31 mouse cellular contexts compared by ENCODE assay signal in genomic region chr12:88532261-88532973, GRCm38 (mm10).
DNase-seq lines count a peak whose midpoint lies in the region; ATAC-seq and TF ChIP-seq lines count a peak whose summit lies in the region.
"Had no signal": no experiment of that assay in that cellular context is flagged by ENCODE, and none has a peak within 500 bp of the region (broad histone marks: within the 10 kb centered on the region; RNA-seq: fewer than 3 reads in every experiment).

No protein-coding gene starts in this region.

- H3K36me3 ChIP-seq in embryonic facial prominence, embryonic 11.5 days (replicated peaks; ENCODE audit: control insufficient read depth, insufficient read depth, low read depth, low read length) = no peaks in the 10 kb centered on the region
- no peaks in the 10 kb centered on the region for H3K36me3 ChIP-seq in embryonic facial prominence, embryonic 10.5 days (replicated peaks)
- no peaks in the 10 kb centered on the region for H3K36me3 ChIP-seq in midbrain, postnatal 0 days (ENCODE audit: insufficient read depth, low read length)
- H3K36me3 ChIP-seq in midbrain, embryonic 16.5 days (ENCODE audit: control insufficient read depth, insufficient read depth, low read length) = no peaks in the 10 kb centered on the region
- no peaks in the 10 kb centered on the region for H3K36me3 ChIP-seq in limb, embryonic 12.5 days
- H3K36me3 ChIP-seq: G1E; heart, embryonic 13.5 days; kidney, embryonic 15.5 days; liver, embryonic 13.5 days; midbrain, embryonic 12.5 days; stomach, embryonic 15.5 days had no signal

- H3K27me3 ChIP-seq in embryonic facial prominence, embryonic 11.5 days (ENCODE audit: control insufficient read depth, insufficient read depth, low read length) = no peaks in the 10 kb centered on the region
- no peaks in the 10 kb centered on the region for H3K27me3 ChIP-seq in embryonic facial prominence, embryonic 10.5 days (replicated peaks; ENCODE audit: low read depth, poor library complexity, severe bottlenecking)
- H3K27me3 ChIP-seq in midbrain, postnatal 0 days (ENCODE audit: insufficient read depth, low read length) = no peaks in the 10 kb centered on the region
- H3K27me3 ChIP-seq in midbrain, embryonic 16.5 days (ENCODE audit: control insufficient read depth, insufficient read depth, low read depth, low read length) = no peaks in the 10 kb centered on the region
- H3K27me3 ChIP-seq in limb, embryonic 12.5 days = no peaks in the 10 kb centered on the region
- H3K27me3 ChIP-seq: heart, embryonic 13.5 days; kidney, embryonic 15.5 days; liver, embryonic 13.5 days; megakaryocyte, embryonic 14.5 days; midbrain, embryonic 12.5 days; Patski; stomach, embryonic 15.5 days had no signal

- no peak for TF ChIP-seq CTCF in midbrain, postnatal 0 days (IDR thresholded peaks at IDR 0.05)

- no peak overlapping the region for H3K9ac ChIP-seq in embryonic facial prominence, embryonic 11.5 days (replicated peaks; ENCODE audit: low read length)
- H3K9ac ChIP-seq in midbrain, postnatal 0 days (replicated peaks; ENCODE audit: low read length, poor library complexity, severe bottlenecking) = no peak overlapping the region
- H3K9ac ChIP-seq in midbrain, embryonic 16.5 days (ENCODE audit: low read depth, low read length) = no peak overlapping the region
- no peak overlapping the region for H3K9ac ChIP-seq in limb, embryonic 12.5 days (replicated peaks)
- H3K9ac ChIP-seq: heart, embryonic 13.5 days; hindbrain, embryonic 14.5 days; kidney, embryonic 15.5 days; liver, embryonic 13.5 days; midbrain, embryonic 12.5 days; stomach, embryonic 15.5 days had no signal

- H3K4me1 ChIP-seq in embryonic facial prominence, embryonic 11.5 days (ENCODE audit: control insufficient read depth, insufficient read depth, low read length) = no peaks in the 10 kb centered on the region
- no peaks in the 10 kb centered on the region for H3K4me1 ChIP-seq in embryonic facial prominence, embryonic 10.5 days
- no peaks in the 10 kb centered on the region for H3K4me1 ChIP-seq in midbrain, postnatal 0 days (ENCODE audit: insufficient read depth, low read length)
- H3K4me1 ChIP-seq in midbrain, embryonic 16.5 days (ENCODE audit: control insufficient read depth, insufficient read depth, low read length) = no peaks in the 10 kb centered on the region; the same call in 1 of the 2 replicates
- H3K4me1 ChIP-seq in limb, embryonic 12.5 days (replicated peaks) = peaks cover 6% of the 10 kb centered on the region; the same call in 1 of the 2 replicates
- H3K4me1 ChIP-seq: heart, embryonic 13.5 days; kidney, embryonic 15.5 days; liver, embryonic 13.5 days; megakaryocyte, embryonic 14.5 days; midbrain, embryonic 12.5 days; stomach, embryonic 15.5 days had no signal

- no peak overlapping the region for H3K27ac ChIP-seq in embryonic facial prominence, embryonic 11.5 days (replicated peaks; ENCODE audit: low read depth, low read length)
- no peak overlapping the region for H3K27ac ChIP-seq in embryonic facial prominence, embryonic 10.5 days (replicated peaks)
- no peak overlapping the region for H3K27ac ChIP-seq in midbrain, postnatal 0 days (ENCODE audit: low read depth, low read length)
- H3K27ac ChIP-seq in midbrain, embryonic 16.5 days (ENCODE audit: low read length) = no peak overlapping the region
- 0 out of 2 replicates have a peak overlapping the region, but pooled peaks have one; percentile 23 for H3K27ac ChIP-seq in limb, embryonic 12.5 days
- H3K27ac ChIP-seq: heart, embryonic 13.5 days; hindbrain, embryonic 14.5 days; kidney, embryonic 15.5 days; liver, embryonic 13.5 days; midbrain, embryonic 12.5 days; stomach, embryonic 15.5 days had no signal

- ATAC-seq in embryonic facial prominence, embryonic 11.5 days (replicated peaks; ENCODE audit: insufficient number of reproducible peaks, low FRiP score, low TSS enrichment, low read depth) = no peak
- ATAC-seq in midbrain, postnatal 0 days (ENCODE audit: low FRiP score) = peak; percentile 31; the same call in 1 of the 2 replicates
- ATAC-seq in midbrain, embryonic 16.5 days = no peak
- ATAC-seq in limb, embryonic 12.5 days (ENCODE audit: insufficient number of reproducible peaks, insufficient read depth, low FRiP score, low TSS enrichment, low read depth) = no peak
- ATAC-seq: forebrain, embryonic 16.5 days; inflammation-experienced regulatory T-cells, adult 6 months; lung, postnatal 0 days; Patski had no signal

- no peak overlapping the region for H3K4me2 ChIP-seq in embryonic facial prominence, embryonic 11.5 days (ENCODE audit: low read depth, low read length)
- no peak overlapping the region for H3K4me2 ChIP-seq in midbrain, postnatal 0 days (ENCODE audit: low read depth, low read length, poor library complexity, severe bottlenecking)
- no peak overlapping the region for H3K4me2 ChIP-seq in midbrain, embryonic 16.5 days (ENCODE audit: low read length)
- H3K4me2 ChIP-seq in limb, embryonic 12.5 days = no peak overlapping the region
- H3K4me2 ChIP-seq: heart, embryonic 13.5 days; hindbrain, embryonic 14.5 days; kidney, embryonic 15.5 days; liver, embryonic 13.5 days; midbrain, embryonic 12.5 days; stomach, embryonic 15.5 days had no signal

- no peaks in the 10 kb centered on the region for H3K9me3 ChIP-seq in embryonic facial prominence, embryonic 11.5 days (replicated peaks; ENCODE audit: control insufficient read depth, low read length)
- H3K9me3 ChIP-seq in embryonic facial prominence, embryonic 10.5 days = no peaks in the 10 kb centered on the region
- H3K9me3 ChIP-seq in midbrain, postnatal 0 days (ENCODE audit: low read length) = no peaks in the 10 kb centered on the region
- no peaks in the 10 kb centered on the region for H3K9me3 ChIP-seq in midbrain, embryonic 16.5 days (replicated peaks; ENCODE audit: control insufficient read depth, low read length, poor library complexity, severe bottlenecking)
- H3K9me3 ChIP-seq in limb, embryonic 12.5 days = no peaks in the 10 kb centered on the region
- H3K9me3 ChIP-seq: G1E; heart, embryonic 13.5 days; kidney, embryonic 15.5 days; liver, embryonic 13.5 days; megakaryocyte, embryonic 14.5 days; midbrain, embryonic 12.5 days; stomach, embryonic 15.5 days had no signal

- 54% methylated on average over 8 of the region's 8 CpGs for WGBS in embryonic facial prominence, embryonic 11.5 days
- WGBS in embryonic facial prominence, embryonic 10.5 days = 73% methylated on average over 8 of the region's 8 CpGs
- 46% methylated on average over 8 of the region's 8 CpGs for WGBS in midbrain, postnatal 0 days
- 58% methylated on average over 8 of the region's 8 CpGs for WGBS in midbrain, embryonic 16.5 days
- WGBS in limb, embryonic 12.5 days = 52% methylated on average over 8 of the region's 8 CpGs

- H3K4me3 ChIP-seq in embryonic facial prominence, embryonic 11.5 days (ENCODE audit: low read depth, low read length) = no peak overlapping the region
- no peak overlapping the region for H3K4me3 ChIP-seq in embryonic facial prominence, embryonic 10.5 days
- no peak overlapping the region for H3K4me3 ChIP-seq in midbrain, postnatal 0 days (ENCODE audit: low read depth, low read length)
- H3K4me3 ChIP-seq in midbrain, embryonic 16.5 days (ENCODE audit: low read depth, low read length) = no peak overlapping the region
- no peak overlapping the region for H3K4me3 ChIP-seq in limb, embryonic 12.5 days (replicated peaks)
- H3K4me3 ChIP-seq: erythroblast, embryonic 14.5 days; heart, embryonic 13.5 days; kidney, embryonic 15.5 days; liver, embryonic 13.5 days; megakaryocyte, embryonic 14.5 days; midbrain, embryonic 12.5 days; stomach, embryonic 15.5 days had no signal

- peak; percentile 35 for DNase-seq in embryonic facial prominence, embryonic 11.5 days (ENCODE audit: low spot score)
- no peak for DNase-seq in embryonic facial prominence, embryonic 10.5 days (ENCODE audit: low spot score)
- no peak for DNase-seq in midbrain, postnatal 0 days (ENCODE audit: low spot score)
- DNase-seq in adrenal gland, adult 18-20 months (ENCODE audit: low spot score in 2 of 2) = no peak
- no peak for DNase-seq in testis, postnatal 10 days (ENCODE audit: low spot score)
- DNase-seq: adrenal gland, postnatal 25 days; cerebellum, adult 18-20 months; cerebellum, postnatal 10 days; gastrocnemius, postnatal 10 days; heart, postnatal 10 days; kidney, adult 11 months; kidney, postnatal 25 days; left cerebral cortex, postnatal 4 days; liver, embryonic 13.5 days; lung, adult 18-20 months; lung, postnatal 4 days; thymus, postnatal 14 days had no signal
